Mouse (Mus musculus): Measurements from ENCODE around the gene Cfdp1. TPM values are rescaled to one million over a fixed set of nuclear protein-coding genes. Genes with fewer than 3 reads are reported as not detected.

Gene Cfdp1
- polyA plus RNA-seq, 1 experiment from 2014 or later, result 144 TPM

DNA sequence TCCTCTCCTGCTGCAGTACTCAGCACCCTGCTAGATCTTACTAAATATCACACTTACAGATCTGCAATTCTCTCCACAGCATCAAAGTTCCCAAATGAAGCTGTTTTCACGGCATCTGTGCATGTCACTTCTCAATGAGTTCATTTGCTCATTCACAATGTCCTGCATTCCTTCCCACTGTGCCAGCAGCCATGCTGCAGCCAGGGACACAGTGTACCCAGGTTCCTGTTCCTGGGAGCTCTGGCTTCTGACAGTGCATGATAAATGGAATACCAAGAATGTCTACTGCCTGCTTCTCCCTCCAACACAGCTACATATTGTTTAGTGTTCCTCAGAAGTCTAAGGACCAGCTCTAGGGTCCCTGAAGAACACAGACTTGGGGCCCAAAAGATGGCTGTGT is 57.6 kb downstream of the Cfdp1 start:
- Histone ChIP-seq H3K4me1 (replicated peaks) (peaks cover 18% of the 10 kb centered on the region), H3K9ac (no peak overlapping the region), H3K36me3 (peaks cover 11% of the 10 kb centered on the region; the same call in 1 of the 2 replicates), H3K9me3 (replicated peaks) (no peaks in the 10 kb centered on the region), H3K4me3 (no peak overlapping the region), H3K27ac (ENCODE audit: poor library complexity, severe bottlenecking) (no peak overlapping the region), H3K4me2 (no peak overlapping the region), H3K27me3 (replicated peaks) (no peaks in the 10 kb centered on the region)
- WGBS, result 73% methylated on average over 1 of the region's 1 CpGs
- ATAC-seq (ENCODE audit: insufficient number of reproducible peaks, low FRiP score), result no peak

DNA sequence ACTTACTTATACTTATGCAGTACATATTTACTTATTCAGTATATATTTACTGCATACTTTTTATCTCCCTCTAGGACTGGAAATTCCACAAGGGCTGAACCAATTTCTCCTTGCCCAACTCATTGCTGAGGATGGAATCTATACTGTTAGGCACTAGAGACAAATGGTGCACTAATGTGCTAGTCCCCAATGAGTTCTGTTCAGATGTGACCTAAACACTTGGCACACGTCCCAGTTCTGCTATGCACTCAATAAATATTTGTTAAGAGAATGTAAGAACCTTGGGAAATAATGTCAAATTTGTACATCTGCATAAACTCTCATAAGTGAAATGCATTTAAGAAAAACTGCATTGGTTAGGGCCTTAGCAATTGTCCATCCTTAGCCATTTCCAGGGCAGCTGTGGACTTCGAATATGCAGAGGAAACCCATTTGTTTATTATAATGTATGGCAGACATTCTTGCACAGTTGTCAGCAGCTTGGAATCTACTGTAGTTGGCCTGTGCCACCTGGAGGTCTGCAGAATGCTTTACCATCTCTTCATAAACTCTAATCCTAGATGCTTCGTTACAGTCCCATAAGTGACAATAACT is 60.7 kb downstream of the Cfdp1 start:
- no peak overlapping the region for H3K27ac ChIP-seq (ENCODE audit: poor library complexity, severe bottlenecking)
- H3K4me2 ChIP-seq, result no peak overlapping the region
- H3K27me3 ChIP-seq (replicated peaks), result no peaks in the 10 kb centered on the region
- no peaks in the 10 kb centered on the region for H3K9me3 ChIP-seq (replicated peaks)
- WGBS, result 76% methylated on average over 3 of the region's 3 CpGs
- H3K36me3 ChIP-seq, result peaks cover 17% of the 10 kb centered on the region; the same call in 1 of the 2 replicates
- H3K4me3 ChIP-seq, result no peak overlapping the region
- no peak overlapping the region for H3K9ac ChIP-seq
- peaks cover 27% of the 10 kb centered on the region for H3K4me1 ChIP-seq (replicated peaks)
- no peak for ATAC-seq (ENCODE audit: insufficient number of reproducible peaks, low FRiP score)

DNA sequence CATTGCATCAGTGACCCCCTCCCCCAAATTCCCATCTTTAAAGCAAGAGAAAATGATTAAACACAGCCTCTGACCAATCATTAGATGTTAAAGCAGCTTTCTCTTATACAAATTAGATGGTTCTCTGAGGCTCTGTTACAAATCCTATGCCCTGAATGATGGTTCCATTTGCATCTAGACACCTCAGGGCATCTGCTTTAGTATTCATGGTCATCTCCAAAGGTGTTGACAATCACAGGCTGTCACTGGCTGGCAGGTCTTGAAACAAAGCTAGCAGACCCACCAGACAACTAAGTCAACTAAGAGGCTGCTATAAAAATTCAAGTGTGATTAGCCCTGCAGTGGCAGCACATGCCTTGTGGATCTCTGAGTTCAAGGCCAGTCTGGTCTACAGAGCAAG is 64.5 kb downstream of the Cfdp1 start:
- Histone ChIP-seq H3K4me2 (no peak overlapping the region), H3K27ac (ENCODE audit: poor library complexity, severe bottlenecking) (no peak overlapping the region), H3K4me3 (no peak overlapping the region), H3K9ac (no peak overlapping the region), H3K27me3 (replicated peaks) (no peaks in the 10 kb centered on the region), H3K36me3 (0 out of 2 replicates have a peak, but pooled peaks cover 9% of the 10 kb centered on the region), H3K9me3 (replicated peaks) (no peaks in the 10 kb centered on the region), H3K4me1 (replicated peaks) (peaks cover 46% of the 10 kb centered on the region)
- ATAC-seq (ENCODE audit: insufficient number of reproducible peaks, low FRiP score), result no peak

DNA sequence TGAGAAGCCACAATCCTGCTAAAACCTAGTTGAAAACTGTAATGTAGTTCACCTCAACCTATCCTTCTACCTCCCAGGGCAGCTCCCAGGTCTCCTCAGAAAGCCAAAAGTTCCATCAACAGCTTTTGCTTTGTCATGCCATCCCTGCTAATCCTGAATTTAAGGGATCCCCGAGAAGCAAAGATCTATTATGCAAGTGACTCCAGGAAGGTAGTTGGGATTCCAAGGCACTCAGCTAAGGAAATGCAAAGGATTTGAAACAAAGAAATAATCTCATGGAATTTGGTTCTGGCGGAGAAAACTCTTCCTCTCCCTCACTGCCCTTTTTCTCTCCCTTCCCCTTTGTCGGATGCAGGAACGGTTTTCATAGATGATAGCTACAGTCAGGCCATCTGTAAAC is 64.9 kb downstream of the Cfdp1 start:
- no peaks in the 10 kb centered on the region for H3K9me3 ChIP-seq (replicated peaks)
- no peak overlapping the region for H3K27ac ChIP-seq (ENCODE audit: poor library complexity, severe bottlenecking)
- ATAC-seq (ENCODE audit: insufficient number of reproducible peaks, low FRiP score), result no peak
- H3K4me1 ChIP-seq (replicated peaks), result peaks cover 41% of the 10 kb centered on the region
- no peaks in the 10 kb centered on the region for H3K27me3 ChIP-seq (replicated peaks)
- no peak overlapping the region for H3K4me3 ChIP-seq
- H3K36me3 ChIP-seq, result 0 out of 2 replicates have a peak, but pooled peaks cover 8% of the 10 kb centered on the region
- WGBS, result 47% methylated on average over 4 of the region's 4 CpGs
- no peak overlapping the region for H3K9ac ChIP-seq
- no peak overlapping the region for H3K4me2 ChIP-seq

DNA sequence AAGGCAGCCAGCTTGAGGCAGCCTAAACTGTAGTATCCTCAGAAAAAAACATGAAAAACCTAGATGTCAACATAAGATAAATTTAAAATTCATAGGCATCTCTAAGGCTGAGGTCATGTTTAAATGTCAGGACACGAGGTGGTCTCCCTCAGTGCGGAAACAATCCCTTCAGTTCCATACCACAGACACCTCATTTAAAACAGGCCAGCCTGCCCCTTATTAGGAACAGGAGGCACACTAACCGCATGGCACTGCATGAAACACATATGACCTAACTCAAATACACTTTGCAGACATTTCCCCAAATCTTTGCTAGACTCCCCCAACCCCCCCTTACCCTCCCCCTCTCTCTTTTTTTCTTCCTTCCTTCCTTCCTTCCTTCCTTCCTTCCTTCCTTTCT is 65.6 kb downstream of the Cfdp1 start:
- Histone ChIP-seq H3K9ac (no peak overlapping the region), H3K4me1 (replicated peaks) (peaks cover 41% of the 10 kb centered on the region), H3K9me3 (replicated peaks) (no peaks in the 10 kb centered on the region), H3K4me2 (no peak overlapping the region), H3K27me3 (replicated peaks) (no peaks in the 10 kb centered on the region), H3K4me3 (no peak overlapping the region), H3K36me3 (0 out of 2 replicates have a peak, but pooled peaks cover 8% of the 10 kb centered on the region), H3K27ac (ENCODE audit: poor library complexity, severe bottlenecking) (0 out of 2 replicates have a peak overlapping the region, but pooled peaks have one; percentile 32)
- ATAC-seq (ENCODE audit: insufficient number of reproducible peaks, low FRiP score), result no peak
- 74% methylated on average over 3 of the region's 3 CpGs for WGBS

DNA sequence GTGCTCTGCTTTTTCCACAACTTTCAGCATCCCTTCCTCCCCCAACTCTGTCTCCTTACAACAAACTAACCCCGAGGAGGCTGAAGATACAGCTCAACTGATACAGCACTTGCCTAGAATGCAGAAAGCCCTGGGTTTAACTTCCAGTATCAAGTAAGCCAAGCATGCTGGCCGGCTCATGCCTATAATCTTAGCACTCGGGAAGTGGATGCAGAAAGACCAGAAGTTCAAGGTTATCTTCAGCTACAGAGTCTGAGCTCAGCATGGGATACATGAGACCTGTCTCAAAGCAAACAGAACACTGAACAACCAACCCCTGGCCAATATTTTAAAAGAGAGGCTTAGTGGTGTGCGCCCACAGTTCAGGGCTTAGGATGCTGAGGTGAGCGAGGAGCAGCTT is 66.0 kb downstream of the Cfdp1 start:
- ATAC-seq (ENCODE audit: insufficient number of reproducible peaks, low FRiP score), result no peak
- Histone ChIP-seq H3K4me1 (replicated peaks) (peaks cover 43% of the 10 kb centered on the region), H3K36me3 (0 out of 2 replicates have a peak, but pooled peaks cover 8% of the 10 kb centered on the region), H3K27ac (ENCODE audit: poor library complexity, severe bottlenecking) (peak overlapping the region; percentile 32; the same call in 1 of the 2 replicates), H3K9me3 (replicated peaks) (no peaks in the 10 kb centered on the region), H3K9ac (peak overlapping the region; percentile 26; the same call in 1 of the 2 replicates), H3K4me2 (no peak overlapping the region; the same call in 1 of the 2 replicates), H3K4me3 (no peak overlapping the region), H3K27me3 (replicated peaks) (no peaks in the 10 kb centered on the region)
- 47% methylated on average over 5 of the region's 5 CpGs for WGBS

DNA sequence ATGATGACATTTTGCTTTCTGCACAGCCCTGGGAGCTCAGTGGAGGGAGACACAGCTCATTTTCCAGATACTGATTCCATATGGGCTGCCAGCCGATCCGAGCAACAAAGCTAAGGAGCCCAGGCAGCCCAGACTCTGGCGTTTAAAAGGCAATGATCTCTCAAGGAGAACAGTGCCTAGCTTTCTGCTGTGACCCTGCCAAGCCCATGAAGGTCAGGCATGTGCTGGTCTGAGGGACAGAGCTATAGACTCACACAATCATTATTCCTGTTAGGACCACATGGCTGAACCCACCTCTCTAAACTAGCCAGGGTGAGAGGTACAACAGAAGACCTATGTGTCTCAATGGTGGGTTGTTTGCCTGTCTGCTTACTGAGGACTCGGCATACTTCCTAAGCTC is 66.4 kb downstream of the Cfdp1 start:
- Histone ChIP-seq H3K9ac (peak overlapping the region; percentile 26; the same call in 1 of the 2 replicates), H3K4me3 (no peak overlapping the region), H3K4me1 (replicated peaks) (peaks cover 47% of the 10 kb centered on the region), H3K27me3 (replicated peaks) (no peaks in the 10 kb centered on the region), H3K9me3 (replicated peaks) (no peaks in the 10 kb centered on the region), H3K36me3 (0 out of 2 replicates have a peak, but pooled peaks cover 8% of the 10 kb centered on the region), H3K27ac (ENCODE audit: poor library complexity, severe bottlenecking) (peak overlapping the region; percentile 32; the same call in 1 of the 2 replicates), H3K4me2 (no peak overlapping the region; the same call in 1 of the 2 replicates)
- 45% methylated on average over 4 of the region's 4 CpGs for WGBS
- peak; percentile 19; the same call in 1 of the 2 replicates for ATAC-seq (ENCODE audit: insufficient number of reproducible peaks, low FRiP score)

DNA sequence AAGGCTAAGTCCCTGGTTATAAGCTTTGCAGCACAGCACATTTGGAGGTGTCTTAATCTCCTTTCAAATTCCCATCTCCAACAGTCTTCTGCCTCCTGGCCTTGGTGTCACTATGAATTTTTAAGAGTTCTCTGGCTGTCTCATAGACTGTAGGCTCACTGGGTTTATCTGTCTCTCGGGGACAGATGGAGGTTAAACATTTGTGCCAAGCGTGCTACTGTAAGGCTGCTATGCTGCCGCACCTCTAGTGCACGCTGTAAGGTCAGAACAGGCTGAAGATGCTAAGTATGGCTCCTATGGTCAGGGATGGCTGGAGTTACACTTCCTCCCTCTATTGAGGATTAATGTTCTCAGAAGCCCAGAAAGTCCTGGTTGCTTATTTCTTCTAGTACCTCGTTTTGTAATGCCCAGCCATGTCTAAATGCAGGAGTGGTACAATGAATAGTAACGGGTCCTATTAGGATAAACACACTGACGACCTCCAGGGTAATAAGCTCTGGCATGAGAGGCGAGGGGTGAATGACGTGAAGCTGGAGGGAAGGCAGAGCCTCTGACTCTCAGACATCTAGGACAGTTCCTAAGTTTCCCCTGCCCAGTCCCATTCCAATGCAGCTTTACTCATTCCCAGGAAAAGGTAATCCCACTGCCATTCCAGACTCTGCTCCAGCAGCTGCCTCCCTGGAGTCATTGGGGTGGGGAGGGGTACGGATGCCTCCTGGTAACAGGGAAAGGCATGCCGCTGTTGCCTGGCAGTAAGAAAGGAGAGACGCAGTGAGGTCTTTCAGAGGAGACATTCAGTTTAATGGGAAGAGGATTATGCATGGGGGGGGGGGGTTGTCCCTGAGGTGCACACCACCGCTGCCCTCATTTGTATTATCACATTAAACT is 67.1 kb downstream of the Cfdp1 start:
- no peak overlapping the region; the same call in 1 of the 2 replicates for H3K9ac ChIP-seq
- 63% methylated on average over 13 of the region's 13 CpGs for WGBS
- no peak for ATAC-seq (ENCODE audit: insufficient number of reproducible peaks, low FRiP score)

DNA sequence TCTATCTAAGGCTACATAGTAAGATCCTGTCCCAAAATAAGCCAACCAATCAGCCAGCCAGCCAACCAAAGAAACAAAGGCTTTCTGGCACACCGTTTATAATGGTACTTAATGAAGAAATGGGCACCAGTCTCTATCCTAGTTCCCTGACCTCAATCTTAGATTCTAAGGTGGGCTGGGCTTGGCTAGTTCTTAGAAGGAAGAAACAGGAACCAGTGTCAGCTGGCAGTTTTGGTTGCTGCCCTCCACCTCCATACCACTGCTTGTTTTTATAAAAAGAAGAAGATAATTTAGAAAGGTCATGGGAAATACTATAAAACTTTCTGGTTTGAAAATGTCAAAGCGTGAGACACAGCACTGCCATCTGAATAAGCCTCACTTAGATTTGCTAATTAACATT is 68.0 kb downstream of the Cfdp1 start:
- no peak overlapping the region for H3K27ac ChIP-seq (ENCODE audit: poor library complexity, severe bottlenecking)
- no peak overlapping the region for H3K9ac ChIP-seq
- H3K9me3 ChIP-seq (replicated peaks), result no peaks in the 10 kb centered on the region
- no peaks in the 10 kb centered on the region for H3K27me3 ChIP-seq (replicated peaks)
- peaks cover 51% of the 10 kb centered on the region for H3K4me1 ChIP-seq (replicated peaks)
- 92% methylated on average over 2 of the region's 2 CpGs for WGBS
- H3K4me3 ChIP-seq, result no peak overlapping the region
- ATAC-seq (ENCODE audit: insufficient number of reproducible peaks, low FRiP score), result no peak
- 0 out of 2 replicates have a peak, but pooled peaks cover 3% of the 10 kb centered on the region for H3K36me3 ChIP-seq
- no peak overlapping the region for H3K4me2 ChIP-seq

More for the DNA sequence above, 67.1 kb downstream of the Cfdp1 start:
- H3K27me3 ChIP-seq (replicated peaks), result no peaks in the 10 kb centered on the region
- peaks cover 51% of the 10 kb centered on the region for H3K4me1 ChIP-seq (replicated peaks)
- 0 out of 2 replicates have a peak, but pooled peaks cover 6% of the 10 kb centered on the region for H3K36me3 ChIP-seq
- peak overlapping the region; percentile 32; the same call in 1 of the 2 replicates for H3K27ac ChIP-seq (ENCODE audit: poor library complexity, severe bottlenecking)
- no peak overlapping the region for H3K4me3 ChIP-seq
- H3K9me3 ChIP-seq (replicated peaks), result no peaks in the 10 kb centered on the region
- H3K4me2 ChIP-seq, result no peak overlapping the region

DNA sequence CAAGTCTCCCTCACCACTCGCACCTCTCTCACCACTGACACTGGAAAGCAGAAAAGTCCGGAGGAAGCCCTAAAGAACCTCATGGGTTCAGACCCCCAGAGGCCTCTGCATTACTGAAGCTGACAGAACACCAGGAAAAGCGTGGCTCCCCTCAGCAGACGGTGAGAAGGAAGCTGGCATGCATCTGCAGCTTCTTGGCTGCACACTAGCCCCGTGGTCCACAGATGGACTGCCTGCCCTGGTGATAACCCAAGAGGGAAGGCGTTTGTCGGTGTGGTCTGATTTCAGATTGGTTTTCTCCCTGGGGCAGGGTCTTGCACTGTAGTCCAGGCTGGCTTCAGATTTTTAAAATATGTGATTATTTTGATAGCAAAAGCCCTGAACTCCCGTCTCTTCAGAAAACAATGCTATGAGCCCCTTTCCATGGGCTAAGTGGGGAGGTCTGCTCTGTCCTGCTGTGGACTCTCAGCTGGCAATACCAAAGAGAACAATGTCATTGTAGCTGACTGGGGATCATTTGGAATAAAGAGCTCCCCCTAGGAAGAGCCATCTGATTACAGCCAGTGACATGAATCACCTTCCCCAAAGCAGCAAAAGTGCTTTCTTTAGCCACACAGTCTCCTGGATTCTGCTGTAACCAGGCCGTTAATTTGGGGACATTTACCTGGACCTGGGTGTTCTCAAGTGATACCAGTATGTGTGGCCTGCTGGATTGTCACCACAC is 71.3 kb downstream of the Cfdp1 start:
- H3K27ac ChIP-seq (ENCODE audit: poor library complexity, severe bottlenecking), result no peak overlapping the region
- 69% methylated on average over 9 of the region's 9 CpGs for WGBS
- H3K4me3 ChIP-seq, result no peak overlapping the region
- H3K4me2 ChIP-seq, result no peak overlapping the region
- ATAC-seq (ENCODE audit: insufficient number of reproducible peaks, low FRiP score), result no peak
- peaks cover 53% of the 10 kb centered on the region for H3K4me1 ChIP-seq (replicated peaks)
- H3K9me3 ChIP-seq (replicated peaks), result no peaks in the 10 kb centered on the region
- H3K36me3 ChIP-seq, result peaks cover 4% of the 10 kb centered on the region; the same call in 1 of the 2 replicates
- H3K27me3 ChIP-seq (replicated peaks), result no peaks in the 10 kb centered on the region
- no peak overlapping the region for H3K9ac ChIP-seq

Data from heart, embryonic 12.5 days (tissue).